Mouse (Mus musculus) intestine, embryonic 14.5 days (tissue): ENCODE results near the gene Macrod2. TPM values are rescaled to one million over a fixed set of nuclear protein-coding genes. Genes with fewer than 3 reads are reported as not detected.

ENCODE experiments used
- ATAC-seq: fragments of 200-750 bp; cut with Nextera tagmentation; replicated peaks from 2 replicates; pipeline ENCODE4 v1.8.0; 2017; ENCODE audit warnings: low read depth, moderate number of reproducible peaks, moderate TSS enrichment, moderate library complexity; ENCODE audit not compliant: low FRiP score, low TSS enrichment
- DNase-seq: peaks from one replicate; pipeline ENCODE4 v3.0.0-alpha.2; 2018; ENCODE audit warnings: low spot score
- H3K27ac ChIP-seq: fragments of 300-500 bp; sonication (generic); 2 replicates; pipeline ENCODE4 v1.5.1; 2014; ENCODE audit warnings: low read depth, mild to moderate bottlenecking, control low read depth
- H3K27me3 ChIP-seq: fragments of 300-500 bp; sonication (generic); replicated peaks from 2 replicates; pipeline ENCODE4 v1.6.1; 2014; ENCODE audit warnings: low read length, control low read depth; ENCODE audit not compliant: control insufficient read depth, insufficient read depth
- H3K36me3 ChIP-seq: fragments of 300-500 bp; sonication (generic); 2 replicates; pipeline ENCODE4 v1.6.1; 2014; ENCODE audit warnings: low read length, control low read depth; ENCODE audit not compliant: control insufficient read depth, insufficient read depth
- H3K4me1 ChIP-seq: fragments of 300-500 bp; sonication (generic); replicated peaks from 2 replicates; pipeline ENCODE4 v1.6.1; 2014; ENCODE audit warnings: low read length, control low read depth, mixed read lengths; ENCODE audit not compliant: control insufficient read depth, insufficient read depth
- H3K4me2 ChIP-seq: fragments of 300-500 bp; sonication (generic); 2 replicates; pipeline ENCODE4 v1.6.1; 2014; ENCODE audit warnings: low read length
- H3K4me3 ChIP-seq: fragments of 300-500 bp; sonication (generic); 2 replicates; pipeline ENCODE4 v1.5.1; 2014; ENCODE audit warnings: low read depth, low read length, control low read depth, mixed read lengths
- H3K9ac ChIP-seq: fragments of 300-500 bp; sonication (generic); 2 replicates; pipeline ENCODE4 v1.6.1; 2014; ENCODE audit warnings: mild to moderate bottlenecking, low read length
- H3K9me3 ChIP-seq: fragments of 300-500 bp; sonication (generic); 2 replicates; pipeline ENCODE4 v1.6.1; 2016; ENCODE audit warnings: low read length, control low read depth; ENCODE audit not compliant: control insufficient read depth
- WGBS: fragments of 180-500 bp; shearing (Covaris S2); extraction: QIAGEN DNeasy Blood & Tissue Kit; methylation state at CpG from one replicate; pipeline ENCODE4 v1.1.7; 2014; 5-methylcytosine and 5-hydroxymethylcytosine counted together
- polyA plus RNA-seq: library from polyadenylated mRNA; unstranded; fragments of >200 nt; fragmentation: Nextera tagmentation; extraction: Ambion mirVana; gene quantifications from 2 replicates; pipeline ENCODE4 v1.2.1, GENCODE M21; 2014

Gene Macrod2
- polyA plus RNA-seq, 1 experiment from 2014 or later = 30.6 TPM

GRCm38 (mm10) chr2:142222137-142222921, 1827.2 kb downstream of the Macrod2 start:
- Histone ChIP-seq H3K4me1 (no peaks in the 10 kb centered on the region), H3K27ac (no peak overlapping the region), H3K9me3 (no peaks in the 10 kb centered on the region), H3K4me2 (no peak overlapping the region), H3K27me3 (no peaks in the 10 kb centered on the region), H3K9ac (no peak overlapping the region), H3K4me3 (no peak overlapping the region), H3K36me3 (no peaks in the 10 kb centered on the region)
- DNase-seq (no peak), ATAC-seq (no peak)
- 64% methylated on average over 8 of the region's 8 CpGs for WGBS

DNA sequence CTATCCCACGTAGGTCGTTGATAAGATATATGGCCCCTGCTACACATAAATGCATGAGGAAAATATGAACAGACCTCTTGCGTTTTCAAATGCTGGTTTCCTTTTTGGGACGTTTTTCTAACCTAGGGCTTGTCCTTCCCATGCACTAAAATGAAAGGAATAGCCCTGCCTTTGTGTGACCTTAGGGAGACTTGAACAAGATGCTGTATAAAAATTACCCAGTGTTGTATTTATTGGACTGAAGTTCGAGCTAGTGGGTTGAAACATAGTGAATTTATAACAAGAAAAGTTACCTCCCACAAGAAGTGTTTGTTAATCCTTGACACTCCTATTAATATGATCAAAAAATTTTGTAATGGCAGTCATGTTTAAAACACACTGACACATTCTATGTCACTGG, 1827.8 kb downstream of the Macrod2 start:
- H3K36me3 ChIP-seq = no peaks in the 10 kb centered on the region
- no peaks in the 10 kb centered on the region for H3K4me1 ChIP-seq
- no peak for ATAC-seq
- DNase-seq = no peak
- H3K4me2 ChIP-seq = no peak overlapping the region
- no peaks in the 10 kb centered on the region for H3K9me3 ChIP-seq
- no peak overlapping the region for H3K9ac ChIP-seq
- no peak overlapping the region for H3K27ac ChIP-seq
- WGBS = 45% methylated on average over 5 of the region's 5 CpGs
- H3K27me3 ChIP-seq = no peaks in the 10 kb centered on the region
- no peak overlapping the region for H3K4me3 ChIP-seq

DNA sequence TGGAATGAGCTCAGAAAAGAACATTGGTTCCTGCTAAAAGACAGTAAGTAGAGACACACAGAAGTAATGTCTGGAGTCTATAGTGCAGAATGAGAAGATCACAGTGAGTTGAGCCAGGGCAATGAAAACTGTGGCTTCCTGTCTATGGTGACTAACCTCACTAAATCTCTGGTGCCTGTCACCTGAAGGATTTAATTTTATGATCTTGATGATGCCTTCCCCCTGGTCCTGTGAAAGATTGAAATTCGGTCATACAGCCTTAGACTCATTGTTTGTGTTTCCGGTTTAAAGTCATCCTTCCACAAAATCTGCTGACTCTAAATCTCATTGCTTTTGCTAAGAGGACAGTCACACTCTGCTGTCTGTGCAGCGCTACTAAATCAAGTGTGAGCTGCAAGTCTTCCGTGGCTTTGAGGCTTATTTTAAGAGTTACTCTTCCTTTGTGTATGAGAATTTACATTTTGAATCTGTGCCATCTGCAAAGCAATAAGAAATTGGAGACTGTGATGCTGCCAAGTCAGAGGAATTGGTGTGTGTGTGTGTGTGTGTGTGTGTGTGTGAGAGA, 1836.0 kb downstream of the Macrod2 start:
- H3K36me3 ChIP-seq = no peaks in the 10 kb centered on the region
- H3K4me2 ChIP-seq = no peak overlapping the region
- ATAC-seq = no peak
- no peaks in the 10 kb centered on the region for H3K27me3 ChIP-seq
- H3K4me3 ChIP-seq = no peak overlapping the region
- WGBS = 42% methylated on average over 4 of the region's 4 CpGs
- H3K27ac ChIP-seq = no peak overlapping the region
- H3K9me3 ChIP-seq = no peaks in the 10 kb centered on the region
- H3K9ac ChIP-seq = no peak overlapping the region
- no peaks in the 10 kb centered on the region for H3K4me1 ChIP-seq
- no peak for DNase-seq

- H3K4me1 ChIP-seq = no peaks in the 10 kb centered on the region
- no peak overlapping the region for H3K9ac ChIP-seq
- 42% methylated on average over 9 of the region's 9 CpGs for WGBS
- H3K4me3 ChIP-seq = no peak overlapping the region
- H3K4me2 ChIP-seq = no peak overlapping the region
- no peak overlapping the region for H3K27ac ChIP-seq
- no peaks in the 10 kb centered on the region for H3K27me3 ChIP-seq
- no peaks in the 10 kb centered on the region for H3K36me3 ChIP-seq
- ATAC-seq = no peak
- H3K9me3 ChIP-seq = no peaks in the 10 kb centered on the region
- DNase-seq = no peak
These were observed 1837.7 kb downstream of the Macrod2 start for GRCm38 (mm10) chr2:142232828-142233227.

DNA sequence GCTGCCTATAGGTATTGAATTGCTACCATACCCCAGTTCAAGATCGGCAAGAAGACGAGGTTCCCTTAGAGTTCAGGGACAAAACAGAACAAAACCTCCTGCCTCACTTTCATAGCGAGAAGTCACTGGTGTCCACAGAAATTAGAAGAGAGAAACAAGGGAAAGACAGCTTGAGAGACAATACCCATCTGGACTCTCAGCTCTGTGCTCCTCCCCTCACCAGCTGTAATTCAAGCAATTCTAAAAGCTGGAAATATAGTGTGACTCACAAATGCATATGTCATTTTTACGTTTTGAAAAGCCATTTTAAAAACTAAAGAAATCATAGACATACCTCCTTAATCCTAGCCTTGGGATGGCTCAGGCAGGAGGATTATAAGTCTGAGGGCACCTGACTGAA, 1848.4 kb downstream of the Macrod2 start:
- Histone ChIP-seq H3K27me3 (no peaks in the 10 kb centered on the region), H3K9ac (no peak overlapping the region), H3K4me3 (no peak overlapping the region), H3K4me1 (no peaks in the 10 kb centered on the region), H3K27ac (no peak overlapping the region), H3K4me2 (no peak overlapping the region), H3K36me3 (no peaks in the 10 kb centered on the region), H3K9me3 (no peaks in the 10 kb centered on the region)
- DNase-seq (no peak), ATAC-seq (no peak)
- 77% methylated on average over 4 of the region's 4 CpGs for WGBS

GRCm38 (mm10) chr2:142250383-142250782, 1855.3 kb downstream of the Macrod2 start:
- ATAC-seq = no peak
- Histone ChIP-seq H3K36me3 (no peaks in the 10 kb centered on the region), H3K27me3 (no peaks in the 10 kb centered on the region), H3K9ac (no peak overlapping the region), H3K9me3 (no peaks in the 10 kb centered on the region), H3K4me2 (no peak overlapping the region), H3K27ac (no peak overlapping the region), H3K4me1 (no peaks in the 10 kb centered on the region), H3K4me3 (no peak overlapping the region)
- no peak for DNase-seq
- 26% methylated on average over 4 of the region's 4 CpGs for WGBS

DNA sequence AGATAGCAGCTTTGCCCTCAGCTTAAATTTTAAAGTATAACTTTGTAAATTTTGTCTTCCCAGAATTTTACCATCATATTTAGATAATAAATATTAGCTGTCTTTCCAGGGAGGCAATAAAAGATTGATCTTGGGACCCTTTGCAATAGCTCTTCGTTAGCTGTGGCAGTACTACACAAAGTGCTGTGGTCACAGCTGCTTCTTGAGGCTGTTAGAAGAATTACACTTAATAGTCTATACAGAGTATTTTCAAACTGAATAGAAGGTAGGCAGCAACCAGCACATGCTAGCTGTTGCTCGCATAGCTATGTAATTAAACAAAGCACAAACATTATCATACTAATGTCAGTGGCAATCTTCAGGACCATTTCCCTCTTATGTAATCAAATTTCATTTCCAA, 1856.4 kb downstream of the Macrod2 start:
- Histone ChIP-seq H3K36me3 (no peaks in the 10 kb centered on the region), H3K27ac (no peak overlapping the region), H3K4me2 (no peak overlapping the region), H3K27me3 (no peaks in the 10 kb centered on the region), H3K9me3 (no peaks in the 10 kb centered on the region), H3K4me3 (no peak overlapping the region), H3K4me1 (no peaks in the 10 kb centered on the region), H3K9ac (no peak overlapping the region)
- no peak for ATAC-seq
- 72% methylated on average over 2 of the region's 2 CpGs for WGBS
- no peak for DNase-seq

DNA sequence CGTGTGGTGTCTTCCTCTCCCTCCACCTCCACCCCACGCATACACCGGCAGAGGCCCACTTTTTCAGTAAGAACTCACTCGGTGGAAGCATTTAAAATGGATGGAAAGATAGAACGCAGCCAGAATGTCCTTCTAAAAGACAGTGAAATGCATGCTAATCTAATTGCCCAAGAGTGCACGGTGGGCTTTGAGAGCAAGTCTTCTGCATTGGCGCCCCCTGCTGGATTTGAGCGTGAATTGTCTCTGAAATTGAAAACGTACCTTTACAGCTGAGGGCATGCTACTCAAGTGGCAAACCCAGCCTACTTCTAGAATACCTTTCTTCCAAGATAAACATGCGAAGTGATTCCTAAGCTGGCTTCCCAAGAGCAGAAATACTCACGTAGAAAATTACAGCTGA, 1858.8 kb downstream of the Macrod2 start:
- no peaks in the 10 kb centered on the region for H3K36me3 ChIP-seq
- peak; percentile 91 for DNase-seq
- H3K9ac ChIP-seq = no peak overlapping the region
- H3K27me3 ChIP-seq = no peaks in the 10 kb centered on the region
- no peak overlapping the region for H3K4me3 ChIP-seq
- 18% methylated on average over 11 of the region's 11 CpGs for WGBS
- H3K4me1 ChIP-seq = no peaks in the 10 kb centered on the region
- ATAC-seq = peak; percentile 81; the same call in 1 of the 2 replicates
- no peak overlapping the region for H3K4me2 ChIP-seq
- H3K9me3 ChIP-seq = no peaks in the 10 kb centered on the region
- no peak overlapping the region for H3K27ac ChIP-seq

DNA sequence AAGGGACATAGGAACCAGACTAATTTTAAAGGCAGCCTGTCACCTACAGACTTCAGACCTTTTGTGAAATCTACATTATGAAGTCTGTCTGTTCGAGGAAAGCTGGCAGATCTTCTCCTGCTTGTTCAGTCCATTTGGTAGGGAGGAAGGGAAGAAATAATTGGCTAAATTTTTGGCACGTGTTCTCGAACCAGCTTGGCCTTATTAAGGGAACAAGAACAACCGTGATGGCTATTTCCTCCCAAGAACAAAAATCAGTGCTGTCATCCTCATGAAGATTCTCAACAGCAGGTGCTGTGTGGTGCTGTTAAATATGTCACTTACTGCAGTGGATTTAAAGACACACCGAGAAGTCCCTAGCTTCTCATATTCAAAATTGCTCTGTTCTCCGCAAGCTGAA, 1859.5 kb downstream of the Macrod2 start:
- DNase-seq (no peak), ATAC-seq (no peak)
- Histone ChIP-seq H3K9me3 (no peaks in the 10 kb centered on the region), H3K4me1 (no peaks in the 10 kb centered on the region), H3K9ac (no peak overlapping the region), H3K4me2 (no peak overlapping the region), H3K27ac (no peak overlapping the region), H3K27me3 (no peaks in the 10 kb centered on the region), H3K4me3 (no peak overlapping the region), H3K36me3 (no peaks in the 10 kb centered on the region)
- 85% methylated on average over 6 of the region's 6 CpGs for WGBS
